Mouse (Mus musculus): ENCODE results near the gene Mrps27.
A peak's percentile ranks its signal among the peaks of the same experiment; 100 is the strongest.

- TF ChIP-seq CTCF (IDR thresholded peaks at IDR 0.05; ENCODE audit: low read depth) (peak; percentile 100), EP300 (optimal IDR thresholded peaks at IDR 0.05) (no peak)
Observed at GRCm38 (mm10) chr13:99352758-99353489, 8.3 kb downstream of the Mrps27 start.

All from stomach, postnatal 0 days (tissue).